Mouse (Mus musculus) spleen, adult 2 months (tissue): Measurements from ENCODE around the gene Stub1.

Source experiments
- CTCF ChIP-seq: fragments of 200-500 bp; IDR thresholded peaks from 2 replicates; pipeline ENCODE4 v1.5.1; 2011; ENCODE audit warnings: mild to moderate bottlenecking, inconsistent platforms; ENCODE audit not compliant: insufficient read depth, insufficient read length, insufficient replicate concordance; ENCODE audit errors: extremely low read depth
- POLR2A ChIP-seq: fragments of 200-500 bp; IDR thresholded peaks from 2 replicates; pipeline ENCODE4 v1.6.1; 2011; ENCODE audit warnings: low read depth, low read length, inconsistent platforms

GRCm38 (mm10) chr17:25875171-25876136 lies 42.2 kb upstream of the Stub1 start:
- TF ChIP-seq POLR2A = peak; percentile 70
- no peak for TF ChIP-seq CTCF
